Mouse (Mus musculus) liver, adult 2 months (tissue): Measurements from ENCODE around the gene Tsg101. TPM values are rescaled to one million over a fixed set of nuclear protein-coding genes. Genes with fewer than 3 reads are reported as not detected.
A peak's percentile ranks its signal among the peaks of the same experiment; 100 is the strongest.

ENCODE experiments used
- DNase-seq: peaks from one replicate; pipeline ENCODE4 v3.0.0-alpha.2; 2011; ENCODE audit warnings: low read depth, low spot score; ENCODE audit errors: extremely low read depth
- H3K27ac ChIP-seq: fragments of 200-500 bp; replicated peaks from 2 replicates; pipeline ENCODE4 v1.5.1; 2012; ENCODE audit warnings: low read depth, mild to moderate bottlenecking, control low read depth, inconsistent platforms, low read length; ENCODE audit not compliant: insufficient read depth
- H3K27me3 ChIP-seq: fragments of 200-500 bp; 2 replicates; pipeline ENCODE4 v1.6.1; 2012; ENCODE audit warnings: mild to moderate bottlenecking, moderate library complexity, low read length, inconsistent platforms; ENCODE audit not compliant: control insufficient read depth, insufficient read depth
- H3K36me3 ChIP-seq: fragments of 200-500 bp; 2 replicates; pipeline ENCODE4 v1.6.1; 2012; ENCODE audit warnings: low read length, inconsistent platforms; ENCODE audit not compliant: control insufficient read depth, insufficient read depth
- H3K4me1 ChIP-seq: fragments of 200-500 bp; 2 replicates; pipeline ENCODE4 v1.6.1; 2011; ENCODE audit warnings: low read length; ENCODE audit not compliant: control insufficient read depth, insufficient read depth
- H3K4me3 ChIP-seq: fragments of 200-500 bp; 2 replicates; pipeline ENCODE4 v1.5.1; 2011; ENCODE audit warnings: low read depth, mild to moderate bottlenecking, control low read depth, low read length, moderate library complexity; ENCODE audit not compliant: insufficient read depth
- H3K79me2 ChIP-seq: fragments of 200-500 bp; 2 replicates; pipeline ENCODE4 v1.6.1; 2012; ENCODE audit warnings: inconsistent platforms, mild to moderate bottlenecking, low read length, moderate library complexity; ENCODE audit not compliant: control insufficient read depth, insufficient read depth
- H3K9ac ChIP-seq: fragments of 200-500 bp; 2 replicates; pipeline ENCODE4 v1.6.1; 2012; ENCODE audit warnings: low read depth, mild to moderate bottlenecking, control low read depth, inconsistent platforms, low read length
- CTCF ChIP-seq: fragments of 200-500 bp; IDR thresholded peaks from 2 replicates; pipeline ENCODE4 v1.5.1; 2011; ENCODE audit warnings: low read depth, low read length, control low read depth
- POLR2A ChIP-seq: fragments of 200-500 bp; IDR thresholded peaks from 2 replicates; pipeline ENCODE4 v1.6.1; 2011; ENCODE audit warnings: low read length, control low read depth; ENCODE audit not compliant: insufficient read depth; ENCODE audit errors: extremely low read depth
- WGBS: fragments of 180-500 bp; shearing (Covaris S2); methylation state at CpG from one replicate; pipeline ENCODE4 v1.1.7; 2018; 5-methylcytosine and 5-hydroxymethylcytosine counted together
- polyA plus RNA-seq: library from polyadenylated mRNA; depleted of rRNA; stranded (reverse); fragments of >200 nt; gene quantifications from 2 replicates; pipeline ENCODE4 v1.2.3, GENCODE M21; 2012
- total RNA-seq: library from RNA; depleted of rRNA; stranded (reverse); fragments of >200 nt; gene quantifications from 2 replicates; pipeline ENCODE4 v1.2.3, GENCODE M21; 2014

Tsg101 gene
- total and polyA plus RNA-seq, 2 experiments = 19.5 to 43.6 TPM

DNA sequence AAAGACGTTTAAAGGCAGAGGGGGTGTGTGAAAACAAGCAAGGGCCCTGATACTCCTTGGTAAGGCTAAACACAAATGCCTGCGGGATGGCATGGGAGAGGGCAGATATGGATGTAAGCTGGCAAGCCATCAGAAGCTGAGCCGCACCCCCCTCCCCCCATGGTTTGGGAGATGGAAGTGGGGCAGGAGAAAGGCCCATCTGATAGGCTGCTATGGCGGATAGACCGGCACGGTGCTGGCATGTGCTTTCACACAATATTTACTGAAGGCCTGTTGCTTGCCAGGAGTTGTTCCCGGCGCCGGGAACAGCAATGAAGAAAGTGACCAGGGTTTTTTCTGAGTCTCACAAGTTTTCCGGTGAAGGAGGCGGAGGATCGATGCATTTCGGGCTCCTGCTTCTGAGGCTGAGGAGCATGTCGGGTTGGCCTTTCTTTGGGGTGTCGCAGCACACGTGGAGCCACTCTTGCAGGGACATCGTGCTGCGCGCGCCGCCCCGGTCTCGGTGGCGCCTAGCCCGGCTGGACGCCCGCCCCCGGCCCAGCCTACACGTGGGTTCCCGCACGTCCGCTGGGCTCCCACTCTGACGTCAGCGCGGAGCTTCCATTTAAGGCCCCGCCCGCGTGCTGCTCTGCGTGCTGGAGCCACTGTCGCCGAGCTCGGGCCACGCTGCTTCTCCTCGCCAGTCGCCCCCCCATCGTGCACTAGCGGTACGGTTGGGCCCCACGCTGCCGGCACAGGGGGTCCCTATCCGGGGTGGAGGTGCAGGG lies 74.4 kb downstream of the Tsg101 start:
- H3K27ac ChIP-seq = peak overlapping the region; percentile 95
- H3K4me3 ChIP-seq = peak overlapping the region; percentile 89
- peak; percentile 93 for DNase-seq
- H3K4me1 ChIP-seq = peaks cover 29% of the 10 kb centered on the region
- H3K27me3 ChIP-seq = no peaks in the 10 kb centered on the region
- H3K9ac ChIP-seq = peak overlapping the region; percentile 95
- peaks cover 11% of the 10 kb centered on the region; the same call in 1 of the 2 replicates for H3K79me2 ChIP-seq
- under 1% methylated on average over 51 of the region's 51 CpGs for WGBS
- TF ChIP-seq POLR2A (peak; percentile 99), CTCF (no peak)
- peaks cover 25% of the 10 kb centered on the region for H3K36me3 ChIP-seq

DNA sequence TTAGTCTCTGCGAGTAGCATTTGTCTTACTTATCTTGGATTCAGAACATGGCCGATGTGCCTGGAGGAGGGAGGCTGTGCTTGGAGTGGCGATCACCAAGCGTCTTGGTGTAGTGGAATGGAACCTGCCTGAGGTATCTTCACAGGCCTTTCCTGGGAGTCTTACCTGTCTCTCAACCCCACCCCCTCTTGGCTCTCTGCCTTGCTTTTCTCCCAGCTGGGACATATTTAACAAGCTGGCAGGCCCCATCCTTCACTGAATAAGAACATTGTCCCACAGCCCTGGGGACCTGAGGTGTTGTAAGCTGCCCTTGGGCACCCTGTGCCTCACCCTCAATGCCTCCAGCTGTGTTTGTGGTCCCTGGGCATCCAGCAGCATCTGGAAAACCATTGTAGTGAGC lies 76.2 kb downstream of the Tsg101 start:
- Histone ChIP-seq H3K36me3 (peaks cover 8% of the 10 kb centered on the region), H3K4me3 (no peak overlapping the region), H3K4me1 (peaks cover 37% of the 10 kb centered on the region), H3K27ac (peak overlapping the region; percentile 24), H3K9ac (no peak overlapping the region), H3K27me3 (no peaks in the 10 kb centered on the region), H3K79me2 (peaks cover 11% of the 10 kb centered on the region; the same call in 1 of the 2 replicates)
- no peak for DNase-seq
- WGBS = 63% methylated on average over 4 of the region's 4 CpGs
- TF ChIP-seq CTCF (no peak), POLR2A (no peak)

DNA sequence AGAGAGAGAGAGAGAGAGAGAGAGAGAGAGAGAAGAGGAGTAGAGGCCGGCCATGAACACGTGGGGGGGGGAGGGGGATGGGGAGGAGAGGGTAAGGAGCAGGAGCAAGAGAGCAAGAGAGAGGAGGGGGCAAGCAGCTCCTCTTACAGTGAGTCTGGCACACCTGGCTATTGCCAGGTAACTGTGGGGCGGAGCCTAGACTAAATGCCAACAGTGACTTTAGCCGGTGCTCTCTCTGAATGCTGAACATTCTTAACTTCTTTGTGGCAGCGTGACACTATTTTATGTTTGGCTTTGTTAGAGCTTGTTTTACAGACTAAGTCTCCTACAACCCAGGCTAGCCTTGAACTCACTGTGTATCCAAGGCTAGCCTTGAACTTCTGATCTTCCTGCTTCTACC lies 77.5 kb downstream of the Tsg101 start:
- DNase-seq = no peak
- H3K36me3 ChIP-seq = no peaks in the 10 kb centered on the region
- 48% methylated on average over 5 of the region's 5 CpGs for WGBS
- H3K27me3 ChIP-seq = no peaks in the 10 kb centered on the region
- H3K4me3 ChIP-seq = no peak overlapping the region
- no peak for TF ChIP-seq POLR2A
- TF ChIP-seq CTCF = no peak
- H3K9ac ChIP-seq = no peak overlapping the region
- H3K79me2 ChIP-seq = peaks cover 11% of the 10 kb centered on the region; the same call in 1 of the 2 replicates
- peaks cover 34% of the 10 kb centered on the region for H3K4me1 ChIP-seq
- H3K27ac ChIP-seq = no peak overlapping the region

DNA sequence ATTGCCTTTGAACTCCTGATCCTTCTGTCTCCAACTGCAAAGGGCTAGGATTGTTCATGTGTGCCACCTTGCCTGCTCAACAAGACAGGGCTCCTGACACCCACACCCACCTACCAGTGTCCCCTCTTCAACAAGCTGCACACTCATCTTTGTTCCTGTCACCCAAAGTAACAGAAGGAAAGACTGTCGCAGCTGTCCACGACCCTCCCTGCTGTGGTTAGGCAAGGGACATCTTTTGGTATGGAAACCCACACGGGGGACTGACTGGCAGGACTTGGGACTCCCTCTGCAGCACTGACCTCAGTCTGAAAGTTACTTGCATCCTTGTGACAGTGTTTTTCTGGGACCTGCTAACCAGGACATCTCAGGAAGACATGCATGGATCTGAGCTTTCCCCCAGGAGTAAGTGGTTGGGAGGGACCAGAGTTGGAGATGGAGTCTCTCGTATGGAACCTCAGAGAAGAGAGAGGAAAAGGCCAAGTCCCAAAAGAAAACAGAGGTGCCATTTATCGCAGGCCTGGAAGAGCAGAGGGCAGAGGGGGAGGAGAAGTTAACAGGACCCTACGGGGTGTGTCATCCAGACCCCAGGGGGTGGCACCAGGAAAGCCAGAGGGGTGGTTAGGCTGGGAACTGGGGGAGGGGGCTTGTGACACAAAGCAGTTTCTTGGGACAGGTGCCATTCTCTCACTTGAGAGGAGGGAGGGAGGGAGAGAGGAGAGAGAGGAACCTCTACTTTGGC lies 78.8 kb downstream of the Tsg101 start, which contains the start of gene Ldha:
Gene Ldha, plus strand, starts transcription at position 689 of the 739 bp plus-strand sequence.
- WGBS = 74% methylated on average over 6 of the region's 6 CpGs
- H3K27ac ChIP-seq = peak within 1 kb of the TSS; percentile 76
- DNase-seq = no peak
- H3K79me2 ChIP-seq = peaks cover 3% of the 10 kb centered on the region; the same call in 1 of the 2 replicates
- H3K9ac ChIP-seq = no peak within 1 kb of the TSS
- peaks cover 34% of the 10 kb centered on the region for H3K4me1 ChIP-seq
- TF ChIP-seq CTCF (no peak), POLR2A (no peak)
- H3K27me3 ChIP-seq = no peaks in the 10 kb centered on the region
- no peaks in the 10 kb centered on the region for H3K36me3 ChIP-seq
- no peak within 1 kb of the TSS for H3K4me3 ChIP-seq

DNA sequence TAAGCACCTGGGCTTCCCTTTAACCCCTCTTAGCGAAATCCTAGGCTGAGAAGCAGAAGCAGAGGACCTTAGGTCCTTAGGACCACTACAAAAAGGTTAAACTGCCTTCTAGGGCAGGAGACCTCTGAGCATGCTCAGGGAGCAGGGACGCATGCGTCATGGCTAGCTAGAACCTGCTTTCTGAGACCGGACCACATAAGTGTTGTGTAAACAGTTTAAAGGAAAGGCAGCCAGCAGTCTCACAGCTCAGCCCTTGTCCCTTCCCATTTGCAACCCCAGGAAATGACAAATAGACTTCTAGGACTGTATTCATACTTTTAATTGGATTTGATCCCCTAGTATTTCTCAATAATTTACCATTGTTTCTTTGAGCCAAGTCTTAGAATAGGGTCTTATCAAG lies 79.4 kb downstream of the Tsg101 start:
- TF ChIP-seq CTCF = no peak
- no peak for TF ChIP-seq POLR2A

More for the DNA sequence above, 79.4 kb downstream of the Tsg101 start:
- peak; percentile 66 for DNase-seq
- Histone ChIP-seq H3K9ac (no peak overlapping the region), H3K36me3 (no peaks in the 10 kb centered on the region), H3K4me1 (peaks cover 34% of the 10 kb centered on the region), H3K27me3 (no peaks in the 10 kb centered on the region), H3K4me3 (no peak overlapping the region), H3K79me2 (no peaks in the 10 kb centered on the region), H3K27ac (peak overlapping the region; percentile 76)
- WGBS = 42% methylated on average over 4 of the region's 4 CpGs
